Comparison of ENCODE assay signal across 9 mouse cellular contexts in the genomic region with DNA sequence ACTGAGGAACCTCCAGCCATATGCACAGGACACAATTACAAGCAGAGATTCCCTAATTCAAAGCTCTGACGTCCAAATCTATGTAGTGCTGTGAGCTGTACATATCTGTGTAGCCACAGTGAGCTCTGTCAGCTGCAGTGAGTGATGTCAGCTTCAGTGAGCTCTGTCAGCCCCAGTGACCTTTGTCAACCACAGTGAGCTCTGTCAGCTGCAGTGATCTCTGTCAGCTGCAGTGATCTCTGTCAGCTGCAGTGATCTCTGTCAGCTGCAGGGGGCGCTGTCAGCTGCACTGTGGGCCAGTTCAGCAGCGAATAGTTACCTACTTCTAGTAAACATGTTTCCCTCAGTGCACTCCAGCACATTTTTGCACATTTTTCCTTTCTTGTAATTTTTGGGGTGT. TPM values are rescaled to one million over a fixed set of nuclear protein-coding genes. Genes with fewer than 3 reads are reported as not detected.
DNase-seq lines count a peak whose midpoint lies in the region; ATAC-seq lines count a peak whose summit lies in the region.
"Had no signal": no experiment of that assay in that cellular context is flagged by ENCODE, and none has a peak within 500 bp of the region (broad histone marks: within the 10 kb centered on the region; RNA-seq: fewer than 3 reads in every experiment).

No protein-coding gene starts in this region.

- no peaks in the 10 kb centered on the region for H3K9me3 ChIP-seq in heart, embryonic 11.5 days (replicated peaks; ENCODE audit: control insufficient read depth, low read length)
- H3K9me3 ChIP-seq: limb, embryonic 15.5 days had no signal

- peak; percentile 24 to 38 for DNase-seq in heart, postnatal 36 days
- DNase-seq in thymus, postnatal 4 days: peak; percentile 63
- no peak for DNase-seq in thymus, postnatal 0 days (ENCODE audit: low spot score)
- peak; percentile 43 for DNase-seq in embryo, embryonic 10.5 days (ENCODE audit: low spot score)
- peak; percentile 76 to 80 for DNase-seq in kidney, postnatal 4 days
- peak; percentile 25 for DNase-seq in right cerebral cortex, adult 18-20 months
- no peak for DNase-seq in heart, adult 9 months (ENCODE audit: low spot score in 2 of 2)

- WGBS in heart, embryonic 11.5 days (ENCODE audit: insufficient replicate concordance): 20% methylated on average over 3 of the region's 3 CpGs

- intact Hi-C loops in heart, postnatal 36 days (cut with DNase I): loop anchor here (5.0 kb wide), 2 partner anchors 108 to 353 kb away; no protein-coding TSS in a partner anchor

- no peak overlapping the region for H3K4me2 ChIP-seq in heart, embryonic 11.5 days
- H3K4me2 ChIP-seq: limb, embryonic 15.5 days had no signal

- H3K4me1 ChIP-seq in heart, embryonic 11.5 days (ENCODE audit: control insufficient read depth, insufficient read depth, low read length): no peaks in the 10 kb centered on the region
- H3K4me1 ChIP-seq: limb, embryonic 15.5 days had no signal

- no peak for ATAC-seq in heart, embryonic 11.5 days (replicated peaks; ENCODE audit: insufficient number of reproducible peaks, low FRiP score, low TSS enrichment)

- no peak overlapping the region for H3K27ac ChIP-seq in heart, embryonic 11.5 days (ENCODE audit: low read depth, low read length)
- H3K27ac ChIP-seq: limb, embryonic 15.5 days had no signal

- no peaks in the 10 kb centered on the region for H3K36me3 ChIP-seq in heart, embryonic 11.5 days (ENCODE audit: control insufficient read depth, insufficient read depth, low read length)
- H3K36me3 ChIP-seq: limb, embryonic 15.5 days had no signal

- H3K4me3 ChIP-seq in heart, embryonic 11.5 days (ENCODE audit: low read depth, low read length): no peak overlapping the region
- H3K4me3 ChIP-seq: limb, embryonic 15.5 days had no signal

- H3K27me3 ChIP-seq in heart, embryonic 11.5 days (ENCODE audit: control insufficient read depth, insufficient read depth, low read length): peaks cover 3% of the 10 kb centered on the region; the same call in 1 of the 2 replicates

- H3K9ac ChIP-seq in heart, embryonic 11.5 days (ENCODE audit: low read depth, low read length): no peak overlapping the region
- H3K9ac ChIP-seq: limb, embryonic 15.5 days had no signal

RNA-seq across cellular contexts. Expression of a gene that starts 10.2 kb away (rescaled TPM):
- not detected for total RNA-seq in heart, postnatal 36 days (2021)
- not detected in 2 replicates for polyA plus RNA-seq in heart, embryonic 11.5 days (2014; fragmentation: Nextera tagmentation; extraction: Ambion mirVana)
- polyA plus RNA-seq in thymus, postnatal 0 days (2015; fragmentation: Nextera tagmentation; extraction: Ambion mirVana): 0.08 TPM in 1 of 2 replicates, not detected in the other

Comparison
In these comparisons a context has a peak if more than half of its experiments do, and no peak if none do; other contexts are left out.
1. DNase-seq: peak in heart, postnatal 36 days (2 of 2), thymus, postnatal 4 days (single experiment), embryo, embryonic 10.5 days (single experiment), kidney, postnatal 4 days (2 of 2) and right cerebral cortex, adult 18-20 months (single experiment); none in thymus, postnatal 0 days (single experiment) and heart, adult 9 months (0 of 2).